Mouse (Mus musculus): ENCODE data around the gene Adamtsl1. TPM values are rescaled to one million over a fixed set of nuclear protein-coding genes. Genes with fewer than 3 reads are reported as not detected.

Adamtsl1 gene
- total RNA-seq, 1 experiment: 6.3 TPM

DNA sequence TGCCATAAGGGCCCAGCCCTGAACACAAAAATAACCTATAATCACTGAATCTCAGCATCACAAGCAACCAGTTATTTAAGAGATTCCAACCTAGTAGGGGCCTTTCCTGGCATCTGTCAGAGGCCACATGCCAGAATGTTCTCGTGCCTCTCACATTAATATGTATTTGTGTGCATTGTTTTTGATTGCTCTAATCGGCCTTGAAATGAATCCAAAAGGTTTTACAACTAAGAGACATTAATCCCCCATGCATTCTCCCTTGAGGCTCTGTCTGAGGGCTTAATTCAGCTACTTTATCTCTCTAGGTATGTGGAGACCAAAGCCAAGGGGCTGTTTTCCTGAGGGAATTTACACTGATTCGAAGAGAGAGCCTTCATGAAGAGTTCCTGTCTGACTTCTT is 250.5 kb downstream of the Adamtsl1 start:
- no peak overlapping the region for H3K27ac ChIP-seq (ENCODE audit: insufficient read depth, low read depth, low read length, poor library complexity, severe bottlenecking)
- in situ Hi-C loops (cut with MboI; ENCODE audit: low sequenced_read_pairs in 2 of 2, unreplicated experiment in 2 of 2): no loop called here
- H3K36me3 ChIP-seq (ENCODE audit: control insufficient read depth, insufficient read depth, low read length, poor library complexity, severe bottlenecking): no peaks in the 10 kb centered on the region
- DNase-seq (ENCODE audit: low read depth, low spot score): no peak
- H3K4me1 ChIP-seq (ENCODE audit: control insufficient read depth in 2 of 2, insufficient read depth in 2 of 2, low read length in 2 of 2, poor library complexity in 1 of 2): no peaks in the 10 kb centered on the region
- TF ChIP-seq ZNF384 (IDR thresholded peaks at IDR 0.05; ENCODE audit: low read depth, low read length): no peak
- TF ChIP-seq HCFC1 (IDR thresholded peaks at IDR 0.05; ENCODE audit: borderline replicate concordance, insufficient read depth, low read length): no peak
- TF ChIP-seq ZC3H11A (IDR thresholded peaks at IDR 0.05; ENCODE audit: borderline replicate concordance, low read depth, low read length): no peak
- TF ChIP-seq MAFK (IDR thresholded peaks at IDR 0.05; ENCODE audit: insufficient read depth, low read depth, low read length): no peak
- TF ChIP-seq CHD2 (IDR thresholded peaks at IDR 0.05; ENCODE audit: low read depth, low read length): no peak
- H3K9ac ChIP-seq (ENCODE audit: insufficient read depth, low read depth, low read length, poor library complexity, severe bottlenecking): no peak overlapping the region
- no peaks in the 10 kb centered on the region for H3K9me3 ChIP-seq (ENCODE audit: control insufficient read depth, insufficient read depth, low read depth, low read length)
- H3K4me3 ChIP-seq (ENCODE audit: insufficient read depth in 1 of 2, low read depth in 1 of 2, low read length in 2 of 2, poor library complexity in 1 of 2, severe bottlenecking in 1 of 2): no peak overlapping the region

DNA sequence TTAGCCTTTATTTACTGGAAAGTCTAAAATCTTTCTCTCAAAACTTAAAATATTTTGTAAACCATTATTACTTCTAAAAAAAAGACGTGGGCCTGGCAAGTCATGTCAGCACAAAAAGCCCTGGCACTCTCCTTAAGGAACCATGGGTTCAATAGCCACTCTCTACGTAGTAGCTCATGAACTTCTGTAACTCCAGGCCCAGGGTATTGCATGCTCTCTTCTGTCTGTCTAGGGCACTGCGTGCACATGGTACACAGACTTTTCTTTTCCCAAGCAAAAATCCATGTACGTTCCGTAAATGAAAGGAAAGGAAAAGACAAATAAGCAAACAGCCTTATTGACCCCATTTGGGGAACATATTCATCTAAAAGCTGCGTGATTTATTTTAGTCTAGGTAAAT is 253.7 kb downstream of the Adamtsl1 start:
- Histone ChIP-seq H3K4me1 (ENCODE audit: control insufficient read depth in 2 of 2, insufficient read depth in 2 of 2, low read length in 2 of 2, poor library complexity in 1 of 2) (no peaks in the 10 kb centered on the region), H3K9ac (ENCODE audit: insufficient read depth, low read depth, low read length, poor library complexity, severe bottlenecking) (no peak overlapping the region), H3K4me3 (ENCODE audit: insufficient read depth in 1 of 2, low read depth in 1 of 2, low read length in 2 of 2, poor library complexity in 1 of 2, severe bottlenecking in 1 of 2) (no peak overlapping the region), H3K27ac (ENCODE audit: insufficient read depth, low read depth, low read length, poor library complexity, severe bottlenecking) (no peak overlapping the region), H3K9me3 (ENCODE audit: control insufficient read depth, insufficient read depth, low read depth, low read length) (no peaks in the 10 kb centered on the region), H3K36me3 (ENCODE audit: control insufficient read depth, insufficient read depth, low read length, poor library complexity, severe bottlenecking) (no peaks in the 10 kb centered on the region)
- no peak for DNase-seq (ENCODE audit: low read depth, low spot score)
- TF ChIP-seq ZNF384 (IDR thresholded peaks at IDR 0.05; ENCODE audit: low read depth, low read length): no peak
- no peak for TF ChIP-seq ZC3H11A (IDR thresholded peaks at IDR 0.05; ENCODE audit: borderline replicate concordance, low read depth, low read length)
- no peak for TF ChIP-seq HCFC1 (IDR thresholded peaks at IDR 0.05; ENCODE audit: borderline replicate concordance, insufficient read depth, low read length)
- no peak for TF ChIP-seq MAFK (IDR thresholded peaks at IDR 0.05; ENCODE audit: insufficient read depth, low read depth, low read length)
- TF ChIP-seq CHD2 (IDR thresholded peaks at IDR 0.05; ENCODE audit: low read depth, low read length): no peak
- in situ Hi-C loops (cut with MboI; ENCODE audit: low sequenced_read_pairs in 2 of 2, unreplicated experiment in 2 of 2): no loop called here

DNA sequence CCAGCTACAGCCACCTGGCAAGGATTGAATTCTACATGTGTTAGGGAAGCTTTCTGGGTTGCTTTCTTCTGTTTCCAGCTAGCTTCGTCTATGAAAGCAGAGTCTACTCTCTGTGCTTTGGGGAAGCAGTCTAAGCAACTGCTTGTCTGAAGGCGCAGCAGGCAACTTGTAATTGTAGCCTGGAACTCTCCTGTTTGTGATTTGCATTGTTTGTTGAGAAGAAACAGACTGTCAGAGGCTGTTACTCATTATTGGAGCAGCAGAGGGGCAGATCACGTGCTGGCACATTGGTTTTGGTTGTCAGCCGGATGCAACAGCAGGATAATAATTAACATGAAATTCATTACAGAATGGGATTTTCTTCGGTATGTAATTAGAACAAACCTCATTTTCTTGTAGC is 254.1 kb downstream of the Adamtsl1 start:
- no peak overlapping the region for H3K9ac ChIP-seq (ENCODE audit: insufficient read depth, low read depth, low read length, poor library complexity, severe bottlenecking)
- DNase-seq (ENCODE audit: low read depth, low spot score): no peak
- H3K4me1 ChIP-seq (ENCODE audit: control insufficient read depth in 2 of 2, insufficient read depth in 2 of 2, low read length in 2 of 2, poor library complexity in 1 of 2): no peaks in the 10 kb centered on the region
- H3K36me3 ChIP-seq (ENCODE audit: control insufficient read depth, insufficient read depth, low read length, poor library complexity, severe bottlenecking): no peaks in the 10 kb centered on the region
- no peak overlapping the region for H3K4me3 ChIP-seq (ENCODE audit: insufficient read depth in 1 of 2, low read depth in 1 of 2, low read length in 2 of 2, poor library complexity in 1 of 2, severe bottlenecking in 1 of 2)
- H3K9me3 ChIP-seq (ENCODE audit: control insufficient read depth, insufficient read depth, low read depth, low read length): no peaks in the 10 kb centered on the region
- no peak overlapping the region for H3K27ac ChIP-seq (ENCODE audit: insufficient read depth, low read depth, low read length, poor library complexity, severe bottlenecking)
- in situ Hi-C loops (cut with MboI; ENCODE audit: low sequenced_read_pairs in 2 of 2, unreplicated experiment in 2 of 2): no loop called here
- no peak for TF ChIP-seq CHD2 (IDR thresholded peaks at IDR 0.05; ENCODE audit: low read depth, low read length)
- no peak for TF ChIP-seq MAFK (IDR thresholded peaks at IDR 0.05; ENCODE audit: insufficient read depth, low read depth, low read length)
- no peak for TF ChIP-seq HCFC1 (IDR thresholded peaks at IDR 0.05; ENCODE audit: borderline replicate concordance, insufficient read depth, low read length)
- TF ChIP-seq ZC3H11A (IDR thresholded peaks at IDR 0.05; ENCODE audit: borderline replicate concordance, low read depth, low read length): no peak
- TF ChIP-seq ZNF384 (IDR thresholded peaks at IDR 0.05; ENCODE audit: low read depth, low read length): no peak

DNA sequence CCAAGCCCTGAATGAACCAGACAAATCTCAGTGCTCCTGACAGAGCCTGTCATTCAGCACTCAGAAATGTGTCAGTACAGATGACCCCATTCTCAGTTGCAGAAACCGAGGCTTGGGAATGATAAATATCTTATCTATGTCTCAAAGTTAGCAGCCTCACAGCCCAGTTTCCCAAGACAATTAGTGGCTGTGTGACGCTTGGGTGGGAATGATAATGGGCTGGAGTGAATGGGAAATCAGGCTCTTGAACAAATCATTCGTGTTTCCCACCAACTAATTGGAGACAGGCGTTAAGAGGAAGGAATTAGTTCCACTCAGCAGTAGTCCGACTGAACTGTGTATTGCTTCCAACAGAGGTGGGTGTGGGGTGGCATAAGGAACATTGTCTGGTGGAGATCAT is 268.5 kb downstream of the Adamtsl1 start:
- Histone ChIP-seq H3K36me3 (ENCODE audit: control insufficient read depth, insufficient read depth, low read length, poor library complexity, severe bottlenecking) (no peaks in the 10 kb centered on the region), H3K9ac (ENCODE audit: insufficient read depth, low read depth, low read length, poor library complexity, severe bottlenecking) (no peak overlapping the region), H3K9me3 (ENCODE audit: control insufficient read depth, insufficient read depth, low read depth, low read length) (no peaks in the 10 kb centered on the region), H3K27ac (ENCODE audit: insufficient read depth, low read depth, low read length, poor library complexity, severe bottlenecking) (no peak overlapping the region), H3K4me3 (ENCODE audit: insufficient read depth in 1 of 2, low read depth in 1 of 2, low read length in 2 of 2, poor library complexity in 1 of 2, severe bottlenecking in 1 of 2) (no peak overlapping the region), H3K4me1 (ENCODE audit: control insufficient read depth in 2 of 2, insufficient read depth in 2 of 2, low read length in 2 of 2, poor library complexity in 1 of 2) (no peaks in the 10 kb centered on the region)
- DNase-seq (ENCODE audit: low read depth, low spot score): no peak
- in situ Hi-C loops (cut with MboI; ENCODE audit: low sequenced_read_pairs in 2 of 2, unreplicated experiment in 2 of 2): no loop called here
- TF ChIP-seq CHD2 (IDR thresholded peaks at IDR 0.05; ENCODE audit: low read depth, low read length) (no peak), MAFK (IDR thresholded peaks at IDR 0.05; ENCODE audit: insufficient read depth, low read depth, low read length) (no peak), ZNF384 (IDR thresholded peaks at IDR 0.05; ENCODE audit: low read depth, low read length) (no peak), HCFC1 (IDR thresholded peaks at IDR 0.05; ENCODE audit: borderline replicate concordance, insufficient read depth, low read length) (no peak), ZC3H11A (IDR thresholded peaks at IDR 0.05; ENCODE audit: borderline replicate concordance, low read depth, low read length) (no peak)

Measured in ES-E14 (cell line).